Mouse (Mus musculus) MEL (cell line): ENCODE data around the gene Zfp941. TPM values are rescaled to one million over a fixed set of nuclear protein-coding genes. Genes with fewer than 3 reads are reported as not detected.

ENCODE experiments used
- DNase-seq: peaks from one replicate; pipeline ENCODE4 v3.0.0; 2011; ENCODE audit warnings: low read depth, low spot score
- H3K27ac ChIP-seq: 2 replicates; pipeline ENCODE4 v1.5.1; 2012; ENCODE audit warnings: low read depth, mild to moderate bottlenecking, control low read depth, low read length, moderate library complexity; ENCODE audit not compliant: control insufficient read depth
- H3K27me3 ChIP-seq, 2 experiments: fragments of 150-350 bp in 1 of 2; sonication (generic) in 1 of 2; 2 replicates each; pipeline ENCODE4 v1.6.1; 2012; ENCODE audit warnings: low read length in 2 of 2, mild to moderate bottlenecking in 2 of 2, improper control_type of control experiment in 1 of 2, moderate library complexity in 1 of 2; ENCODE audit not compliant: insufficient read depth in 2 of 2, control insufficient read depth in 1 of 2
- H3K36me3 ChIP-seq, 2 experiments: 2 replicates each; pipeline ENCODE4 v1.6.1; 2012 to 2014; ENCODE audit warnings: low read length in 2 of 2, improper control_type of control experiment in 1 of 2, inconsistent platforms in 1 of 2, mild to moderate bottlenecking in 1 of 2; ENCODE audit not compliant: insufficient read depth in 2 of 2, control insufficient read depth in 1 of 2
- H3K4me1 ChIP-seq, 2 experiments: fragments of 150-350 bp in 1 of 2; sonication (generic) in 1 of 2; 2 replicates each; pipeline ENCODE4 v1.6.1; 2012; ENCODE audit warnings: low read length in 2 of 2, improper control_type of control experiment in 1 of 2, mild to moderate bottlenecking in 1 of 2; ENCODE audit not compliant: insufficient read depth in 2 of 2, control insufficient read depth in 1 of 2
- H3K4me3 ChIP-seq, 2 experiments: fragments of 150-350 bp in 1 of 2; sonication (generic) in 1 of 2; 2 replicates each; pipeline ENCODE4 v1.5.1; 2012; ENCODE audit warnings: low read depth in 2 of 2, low read length in 2 of 2, mild to moderate bottlenecking in 2 of 2, moderate library complexity in 2 of 2, control low read depth in 1 of 2, improper control_type of control experiment in 1 of 2; ENCODE audit not compliant: control insufficient read depth in 1 of 2, insufficient read depth in 1 of 2
- H3K79me2 ChIP-seq: 2 replicates; pipeline ENCODE4 v1.6.1; 2012; ENCODE audit warnings: mild to moderate bottlenecking, low read length, moderate library complexity; ENCODE audit not compliant: control insufficient read depth, poor library complexity, insufficient read depth
- H3K9ac ChIP-seq: 2 replicates; pipeline ENCODE4 v1.6.1; 2012; ENCODE audit warnings: low read depth, mild to moderate bottlenecking, control low read depth, low read length, moderate library complexity; ENCODE audit not compliant: control insufficient read depth, poor library complexity, severe bottlenecking
- H3K9me3 ChIP-seq: fragments of 150-350 bp; sonication (generic); replicated peaks from 2 replicates; pipeline ENCODE4 v1.6.1; 2012; ENCODE audit warnings: mild to moderate bottlenecking, low read length, improper control_type of control experiment, moderate library complexity; ENCODE audit not compliant: insufficient read depth
- BHLHE40 ChIP-seq: IDR thresholded peaks from 2 replicates; pipeline ENCODE4 v1.6.1; 2012; ENCODE audit warnings: low read depth, mild to moderate bottlenecking, inconsistent platforms, low read length, improper control_type of control experiment, borderline replicate concordance
- CHD1 ChIP-seq: IDR thresholded peaks from 2 replicates; pipeline ENCODE4 v1.6.1; 2012; ENCODE audit warnings: low read depth, mild to moderate bottlenecking, inconsistent platforms, low read length, improper control_type of control experiment
- CTCF ChIP-seq, 3 experiments: IDR thresholded peaks in 2 of 3; conservative IDR thresholded peaks in 1 of 3; 2 replicates each; pipeline ENCODE4 v1.5.1; 2011 to 2012; ENCODE audit warnings: low read length in 3 of 3, low read depth in 2 of 3, mild to moderate bottlenecking in 2 of 3, improper control_type of control experiment in 1 of 3, inconsistent platforms in 1 of 3, mixed read lengths in 1 of 3, moderate library complexity in 1 of 3; ENCODE audit not compliant: control insufficient read depth in 1 of 3, insufficient read depth in 1 of 3, poor library complexity in 1 of 3, severe bottlenecking in 1 of 3
- E2F4 ChIP-seq: IDR thresholded peaks from 2 replicates; pipeline ENCODE4 v1.6.1; 2011; ENCODE audit warnings: low read depth, low read length, improper control_type of control experiment, borderline replicate concordance
- ELF1 ChIP-seq: IDR thresholded peaks from 2 replicates; pipeline ENCODE4 v1.6.1; 2014; ENCODE audit warnings: low read depth, mild to moderate bottlenecking, inconsistent platforms, low read length, improper control_type of control experiment, moderate library complexity
- EP300 ChIP-seq, 2 experiments: IDR thresholded peaks; 2 replicates each; pipeline ENCODE4 v1.6.1; 2011; ENCODE audit warnings: improper control_type of control experiment in 2 of 2, low read length in 2 of 2, low read depth in 1 of 2, mild to moderate bottlenecking in 1 of 2
- ETS1 ChIP-seq: IDR thresholded peaks from 2 replicates; pipeline ENCODE4 v1.6.1; 2012; ENCODE audit warnings: low read depth, mild to moderate bottlenecking, inconsistent platforms, low read length, improper control_type of control experiment, moderate library complexity
- GABPA ChIP-seq: IDR thresholded peaks from 2 replicates; pipeline ENCODE4 v1.6.1; 2012; ENCODE audit warnings: low read depth, mild to moderate bottlenecking, inconsistent platforms, low read length, improper control_type of control experiment, moderate library complexity
- GATA1 ChIP-seq: IDR thresholded peaks from 2 replicates; pipeline ENCODE4 v1.6.1; 2011; ENCODE audit warnings: low read depth, low read length, improper control_type of control experiment
- HCFC1 ChIP-seq: IDR thresholded peaks from 2 replicates; pipeline ENCODE4 v1.6.1; 2012; ENCODE audit warnings: low read depth, mild to moderate bottlenecking, inconsistent platforms, low read length, improper control_type of control experiment, moderate library complexity
- KAT2A ChIP-seq: conservative IDR thresholded peaks from 2 replicates; pipeline ENCODE4 v1.6.1; 2012; ENCODE audit warnings: low read depth, low read length, improper control_type of control experiment, inconsistent platforms
- MAFK ChIP-seq: IDR thresholded peaks from 2 replicates; pipeline ENCODE4 v1.6.1; 2011; ENCODE audit warnings: low read depth, mild to moderate bottlenecking, low read length, improper control_type of control experiment, borderline replicate concordance
- MAZ ChIP-seq: IDR thresholded peaks from 2 replicates; pipeline ENCODE4 v1.6.1; 2012; ENCODE audit warnings: low read depth, mild to moderate bottlenecking, inconsistent platforms, low read length, improper control_type of control experiment
- MXI1 ChIP-seq: IDR thresholded peaks from 2 replicates; pipeline ENCODE4 v1.6.1; 2011; ENCODE audit warnings: mild to moderate bottlenecking, low read depth, low read length, improper control_type of control experiment
- MYB ChIP-seq: IDR thresholded peaks from 2 replicates; pipeline ENCODE4 v1.6.1; 2011; ENCODE audit warnings: mild to moderate bottlenecking, low read depth, low read length, improper control_type of control experiment
- MYC ChIP-seq: IDR thresholded peaks from 2 replicates; pipeline ENCODE4 v1.6.1; 2011; ENCODE audit warnings: low read depth, mild to moderate bottlenecking, low read length, improper control_type of control experiment, moderate library complexity
- NRF1 ChIP-seq: IDR thresholded peaks from 2 replicates; pipeline ENCODE4 v1.6.1; 2014; ENCODE audit warnings: low read depth, mild to moderate bottlenecking, inconsistent platforms, low read length, improper control_type of control experiment, moderate library complexity; ENCODE audit not compliant: poor library complexity, insufficient read depth, severe bottlenecking
- POLR2A ChIP-seq, 2 experiments: IDR thresholded peaks; 2 replicates each; pipeline ENCODE4 v1.6.1; 2011 to 2012; ENCODE audit warnings: low read length in 2 of 2, mild to moderate bottlenecking in 2 of 2, control low read depth in 1 of 2, improper control_type of control experiment in 1 of 2, low read depth in 1 of 2, moderate library complexity in 1 of 2; ENCODE audit not compliant: control insufficient read depth in 1 of 2, insufficient read depth in 1 of 2, poor library complexity in 1 of 2
- POLR2AphosphoS2 ChIP-seq: IDR thresholded peaks from 2 replicates; pipeline ENCODE4 v1.6.1; 2011; ENCODE audit warnings: low read length, improper control_type of control experiment
- POLR2AphosphoS5 ChIP-seq: IDR thresholded peaks from 2 replicates; pipeline ENCODE4 v1.6.1; 2012; ENCODE audit warnings: low read depth, borderline replicate concordance, mild to moderate bottlenecking, inconsistent platforms, low read length, moderate library complexity, mixed read lengths
- RAD21 ChIP-seq: IDR thresholded peaks from 2 replicates; pipeline ENCODE4 v1.6.1; 2011; ENCODE audit warnings: mild to moderate bottlenecking, low read depth, low read length, improper control_type of control experiment
- SIN3A ChIP-seq: IDR thresholded peaks from 2 replicates; pipeline ENCODE4 v1.6.1; 2012; ENCODE audit warnings: low read length, improper control_type of control experiment, inconsistent platforms
- SMC3 ChIP-seq: IDR thresholded peaks from 2 replicates; pipeline ENCODE4 v1.6.1; 2011; ENCODE audit warnings: low read depth, low read length, improper control_type of control experiment
- TAL1 ChIP-seq: IDR thresholded peaks from 2 replicates; pipeline ENCODE4 v1.6.1; 2012; ENCODE audit warnings: mild to moderate bottlenecking, inconsistent platforms, low read length, moderate library complexity, mixed read lengths
- TCF12 ChIP-seq: IDR thresholded peaks from 2 replicates; pipeline ENCODE4 v1.6.1; 2014; ENCODE audit warnings: low read depth, mild to moderate bottlenecking, inconsistent platforms, low read length, improper control_type of control experiment, moderate library complexity
- ZKSCAN1 ChIP-seq: IDR thresholded peaks from 2 replicates; pipeline ENCODE4 v1.6.1; 2012; ENCODE audit warnings: low read depth, mild to moderate bottlenecking, inconsistent platforms, low read length, improper control_type of control experiment, moderate library complexity
- ZNF384 ChIP-seq: IDR thresholded peaks from 2 replicates; pipeline ENCODE4 v1.6.1; 2012; ENCODE audit warnings: low read depth, mild to moderate bottlenecking, inconsistent platforms, low read length, improper control_type of control experiment
- polyA plus RNA-seq, 2 experiments: library from polyadenylated mRNA; stranded (reverse) in 1 of 2; unstranded in 1 of 2; fragments of >175 nt in 1 of 2; fragments of >200 nt in 1 of 2; gene quantifications; 2 replicates each; pipeline versions ENCODE4 v1.2.1 to v1.2.4; 2012; ENCODE audit warnings: low replicate concordance in 2 of 2, low read depth in 1 of 2; ENCODE audit not compliant: insufficient read length in 2 of 2, insufficient read depth in 1 of 2, missing spikeins in 1 of 2
- total RNA-seq: library from RNA; depleted of rRNA; stranded (reverse); fragments of 300-350 nt; gene quantifications from 2 replicates; pipeline ENCODE4 v1.2.3, GENCODE M21; 2012

The Zfp941 gene
- total and polyA plus RNA-seq, 3 experiments: not detected

DNA sequence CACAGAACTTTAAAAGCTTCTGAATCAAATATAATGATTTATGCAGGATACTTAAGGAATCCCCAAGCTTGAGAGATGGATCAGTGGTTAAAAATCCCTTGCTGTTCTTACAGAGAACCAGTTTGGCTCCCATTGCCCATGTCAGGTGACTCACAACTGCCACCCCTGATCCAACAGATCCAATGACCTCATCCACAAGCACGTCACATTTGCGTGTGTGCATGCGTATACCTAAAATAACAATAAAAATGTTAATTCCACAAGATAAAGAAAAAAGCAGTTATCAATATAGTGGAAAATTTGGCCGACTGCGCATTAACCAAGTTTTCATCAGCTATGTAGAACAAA is 699 bp downstream of the Zfp941 start:
- no peak for TF ChIP-seq ZKSCAN1
- TF ChIP-seq MYC: no peak
- no peak for TF ChIP-seq RAD21
- no peak for TF ChIP-seq KAT2A
- Histone ChIP-seq H3K9ac (no peak overlapping the region), H3K4me3 (no peak overlapping the region), H3K4me1 (no peaks in the 10 kb centered on the region), H3K27ac (no peak overlapping the region), H3K36me3 (no peaks in the 10 kb centered on the region), H3K79me2 (no peaks in the 10 kb centered on the region), H3K9me3 (no peaks in the 10 kb centered on the region), H3K27me3 (peaks cover 13 to 25% of the 10 kb centered on the region in 2 experiments)
- DNase-seq: no peak

DNA sequence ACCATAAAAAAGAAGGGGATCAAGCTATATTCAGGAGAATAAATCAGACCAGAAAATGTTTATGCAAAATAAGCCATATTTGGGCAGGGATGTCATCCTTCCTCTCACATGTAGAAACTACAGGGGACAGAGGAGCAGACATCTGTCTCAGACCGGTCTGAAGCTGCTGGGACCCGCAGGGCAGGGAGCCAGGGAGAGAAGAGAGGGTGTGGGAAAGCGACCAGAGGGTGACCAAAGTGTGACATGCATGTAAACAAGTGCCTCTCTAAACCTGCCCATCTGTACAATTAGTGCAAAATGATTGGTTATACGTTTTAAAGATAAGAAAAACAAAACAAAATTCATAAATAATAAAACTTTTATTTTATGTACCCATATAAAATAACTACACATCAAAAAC is 1.8 kb downstream of the Zfp941 start:
- Histone ChIP-seq H3K36me3 (no peaks in the 10 kb centered on the region), H3K27me3 (peaks cover 13 to 28% of the 10 kb centered on the region in 2 experiments), H3K79me2 (no peaks in the 10 kb centered on the region), H3K4me3 (no peak overlapping the region), H3K9ac (no peak overlapping the region), H3K27ac (no peak overlapping the region), H3K9me3 (no peaks in the 10 kb centered on the region), H3K4me1 (no peaks in the 10 kb centered on the region)
- DNase-seq: no peak
- TF ChIP-seq MXI1 (no peak), MAZ (no peak), TAL1 (no peak), ZKSCAN1 (no peak), ELF1 (no peak), MYB (no peak), MAFK (no peak), POLR2AphosphoS5 (no peak), TCF12 (no peak), GABPA (no peak)

DNA sequence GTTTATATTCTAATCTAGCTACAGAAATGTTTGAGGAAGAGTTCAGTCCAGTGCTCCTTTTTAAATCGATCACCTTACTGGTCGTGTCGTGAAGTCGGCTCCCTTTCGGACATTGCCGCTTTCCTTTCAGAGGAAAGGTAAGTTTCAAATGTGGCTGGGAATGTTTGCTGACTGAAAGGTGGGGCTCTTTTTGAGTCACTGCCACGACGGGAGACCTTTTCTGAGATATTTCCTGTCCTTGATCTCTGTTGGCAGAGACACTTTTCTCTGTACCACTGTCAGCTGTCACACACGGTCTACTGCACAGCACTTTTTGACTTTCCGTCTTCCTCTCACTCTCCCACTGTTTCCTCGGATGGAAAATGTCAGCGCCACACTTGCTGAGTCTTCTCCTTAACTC is 9.1 kb downstream of the Zfp941 start:
- DNase-seq: no peak
- Histone ChIP-seq H3K4me1 (no peaks in the 10 kb centered on the region), H3K27ac (no peak overlapping the region)

More for the DNA sequence above, 9.1 kb downstream of the Zfp941 start:
- no peak overlapping the region for H3K4me3 ChIP-seq
- TF ChIP-seq CTCF (IDR thresholded peaks at IDR 0.05 in 2 of 3, conservative IDR thresholded peaks at IDR 0.05 in 1 of 3; ENCODE audit: control insufficient read depth in 1 of 3, insufficient read depth in 1 of 3, low read depth in 2 of 3, low read length in 3 of 3, poor library complexity in 1 of 3, severe bottlenecking in 1 of 3) (no peak), POLR2AphosphoS2 (no peak), SIN3A (no peak), E2F4 (no peak), GABPA (no peak), ZNF384 (no peak), NRF1 (no peak), POLR2A (IDR thresholded peaks at IDR 0.05; ENCODE audit: control insufficient read depth in 1 of 2, insufficient read depth in 1 of 2, low read depth in 1 of 2, low read length in 2 of 2, poor library complexity in 1 of 2) (no peak), GATA1 (no peak), HCFC1 (no peak), MYB (no peak), BHLHE40 (no peak), SMC3 (no peak), CHD1 (no peak), ELF1 (no peak), TCF12 (no peak), MYC (no peak), ETS1 (no peak), POLR2AphosphoS5 (no peak), EP300 (IDR thresholded peaks at IDR 0.05; ENCODE audit: low read depth in 1 of 2, low read length in 2 of 2) (no peak)
- H3K36me3 ChIP-seq: no peaks in the 10 kb centered on the region
- H3K27me3 ChIP-seq: peaks cover 7 to 24% of the 10 kb centered on the region in 2 experiments
- no peaks in the 10 kb centered on the region for H3K9me3 ChIP-seq
- no peaks in the 10 kb centered on the region for H3K79me2 ChIP-seq
- no peak overlapping the region for H3K9ac ChIP-seq
